Mouse (Mus musculus): ENCODE measurements around the gene Nxph1. TPM values are rescaled to one million over a fixed set of nuclear protein-coding genes. Genes with fewer than 3 reads are reported as not detected.

Nxph1 gene
- polyA plus RNA-seq, 1 experiment from 2014 or later = 0.09 TPM

DNA sequence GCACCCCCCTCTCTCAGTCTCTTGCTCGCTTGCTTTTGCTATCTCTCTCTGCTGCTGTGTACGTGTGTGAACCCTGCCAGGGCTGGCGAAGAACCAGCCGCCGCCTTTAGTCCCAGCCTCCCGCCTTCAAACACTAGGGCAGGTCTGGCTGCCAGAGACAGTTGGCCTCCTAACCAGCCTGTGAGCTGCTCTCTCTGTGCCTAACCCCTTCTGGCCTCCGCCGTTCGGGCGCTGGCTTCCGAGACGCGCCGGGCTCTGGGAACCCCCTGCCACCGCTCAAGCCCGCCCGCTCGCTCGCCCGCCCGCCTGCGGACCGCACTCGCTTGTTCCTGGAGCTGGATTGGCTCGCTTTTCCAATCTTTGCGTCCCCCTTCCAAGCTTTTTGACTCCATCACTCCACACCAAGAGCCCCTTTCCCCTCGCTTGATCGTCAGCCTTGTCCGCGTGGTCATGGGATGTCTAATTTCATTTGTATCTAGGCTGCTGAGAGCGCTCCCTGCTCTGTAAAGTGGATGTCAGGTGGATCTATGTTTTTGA, 1.5 kb downstream of the Nxph1 start:
- ATAC-seq (ENCODE audit: insufficient number of reproducible peaks, low FRiP score) = no peak
- Histone ChIP-seq H3K4me2 (peak overlapping the region; percentile 62), H3K9ac (no peak overlapping the region), H3K27me3 (replicated peaks) (peaks cover 76% of the 10 kb centered on the region), H3K36me3 (no peaks in the 10 kb centered on the region), H3K27ac (ENCODE audit: poor library complexity, severe bottlenecking) (no peak overlapping the region), H3K9me3 (replicated peaks) (no peaks in the 10 kb centered on the region), H3K4me1 (replicated peaks) (peaks cover 32% of the 10 kb centered on the region), H3K4me3 (peak overlapping the region; percentile 32)
- 1% methylated on average over 31 of the region's 31 CpGs for WGBS

DNA sequence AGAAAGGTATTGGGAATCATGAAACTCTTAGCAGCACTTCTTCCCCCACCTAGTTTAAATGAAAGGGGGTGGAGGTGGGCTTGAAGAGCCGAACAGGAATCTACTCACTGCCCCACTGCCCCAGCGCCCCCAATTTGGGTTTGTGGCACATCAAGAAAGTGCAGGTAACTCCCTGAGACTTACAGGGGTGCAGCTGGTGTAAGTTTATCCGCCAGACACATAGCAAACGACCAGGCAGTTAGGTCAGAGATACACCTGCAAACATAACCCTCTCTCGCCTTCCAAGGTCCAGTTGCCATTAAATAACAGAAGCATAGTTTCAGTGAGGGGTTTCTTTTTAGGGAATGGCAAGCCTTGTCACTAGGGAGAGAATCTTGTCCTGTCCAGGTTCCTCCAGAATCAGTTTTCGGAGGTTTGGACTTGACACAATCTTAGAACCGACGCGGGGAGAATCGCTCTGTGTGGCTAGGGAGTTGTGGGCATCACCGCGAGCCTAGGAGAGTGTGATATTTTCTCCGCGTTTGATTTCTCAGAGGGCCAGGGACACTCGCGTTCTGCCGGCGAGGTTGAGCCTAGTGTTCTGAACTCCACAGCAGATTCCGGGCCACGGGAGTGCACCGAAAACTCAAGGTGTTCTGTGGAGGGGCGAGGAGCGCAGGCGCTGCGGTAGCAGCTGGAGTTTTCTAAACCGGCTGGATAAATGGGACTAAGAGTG, 2.5 kb downstream of the Nxph1 start:
- peaks cover 87% of the 10 kb centered on the region for H3K27me3 ChIP-seq (replicated peaks)
- peak overlapping the region; percentile 72 for H3K4me2 ChIP-seq
- H3K9me3 ChIP-seq (replicated peaks) = no peaks in the 10 kb centered on the region
- H3K27ac ChIP-seq (ENCODE audit: poor library complexity, severe bottlenecking) = no peak overlapping the region
- no peaks in the 10 kb centered on the region for H3K36me3 ChIP-seq
- ATAC-seq (ENCODE audit: insufficient number of reproducible peaks, low FRiP score) = no peak
- H3K9ac ChIP-seq = no peak overlapping the region
- H3K4me3 ChIP-seq = peak overlapping the region; percentile 38
- peaks cover 32% of the 10 kb centered on the region for H3K4me1 ChIP-seq (replicated peaks)
- 3% methylated on average over 26 of the region's 26 CpGs for WGBS

DNA sequence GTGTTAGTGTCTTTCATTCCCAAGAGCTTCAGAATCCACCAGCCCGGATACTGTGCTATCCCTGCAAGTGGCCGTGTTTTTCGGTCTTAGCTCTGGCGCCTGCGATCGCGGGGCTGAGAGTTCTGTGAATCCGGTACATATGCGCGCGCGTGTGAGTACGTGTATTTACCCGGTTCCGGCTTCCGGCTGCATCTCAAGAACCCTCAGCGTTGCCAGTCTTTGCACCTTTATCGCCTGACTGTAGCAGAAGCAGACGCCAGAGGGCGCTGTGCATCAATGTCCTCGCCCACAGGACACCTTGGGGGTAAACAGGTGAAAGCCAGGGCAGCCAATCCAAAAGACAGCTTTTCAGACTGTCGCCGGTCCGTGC, 3.1 kb downstream of the Nxph1 start:
- ATAC-seq (ENCODE audit: insufficient number of reproducible peaks, low FRiP score) = no peak
- Histone ChIP-seq H3K27me3 (replicated peaks) (peaks cover 92% of the 10 kb centered on the region), H3K4me2 (peak overlapping the region; percentile 72), H3K27ac (ENCODE audit: poor library complexity, severe bottlenecking) (no peak overlapping the region), H3K9me3 (replicated peaks) (no peaks in the 10 kb centered on the region), H3K9ac (no peak overlapping the region), H3K4me3 (peak overlapping the region; percentile 38), H3K36me3 (no peaks in the 10 kb centered on the region), H3K4me1 (replicated peaks) (peaks cover 32% of the 10 kb centered on the region)
- under 1% methylated on average over 24 of the region's 24 CpGs for WGBS

DNA sequence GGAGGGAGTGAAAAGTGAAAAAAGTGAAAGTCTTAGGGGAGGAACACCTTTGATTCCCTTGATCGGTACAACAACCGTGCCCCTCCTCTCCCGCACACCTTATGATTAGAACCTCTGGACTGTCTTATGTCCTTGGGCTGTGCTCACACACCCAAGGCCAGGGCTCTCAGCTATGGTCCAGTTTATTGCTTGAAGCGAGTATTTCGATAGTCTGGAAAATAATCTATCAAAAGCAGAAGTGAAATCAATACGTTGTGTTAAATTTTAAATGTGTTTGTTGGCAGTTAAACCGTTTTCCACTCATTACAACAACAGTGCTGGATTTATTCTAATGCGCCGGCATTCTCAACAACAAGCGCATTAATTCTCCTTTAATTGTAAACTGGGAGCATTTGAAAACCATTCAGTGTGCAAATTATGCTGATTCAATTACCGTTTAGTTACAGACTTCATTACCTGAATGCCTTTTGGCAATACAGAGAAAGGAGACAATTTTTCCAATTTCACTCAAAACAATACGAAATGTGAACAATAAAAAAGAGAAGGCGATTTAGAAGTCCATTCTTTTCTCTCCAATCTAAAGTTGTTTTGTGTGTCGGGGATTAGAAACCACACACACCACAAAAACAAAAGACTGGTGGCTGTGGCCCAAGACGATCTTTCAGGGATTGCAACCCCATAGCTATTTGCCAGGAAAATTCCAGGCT, 3.8 kb downstream of the Nxph1 start:
- Histone ChIP-seq H3K27me3 (replicated peaks) (peaks cover 96% of the 10 kb centered on the region), H3K27ac (ENCODE audit: poor library complexity, severe bottlenecking) (no peak overlapping the region), H3K9ac (no peak overlapping the region), H3K36me3 (no peaks in the 10 kb centered on the region), H3K4me1 (replicated peaks) (peaks cover 32% of the 10 kb centered on the region), H3K9me3 (replicated peaks) (no peaks in the 10 kb centered on the region), H3K4me3 (no peak overlapping the region), H3K4me2 (peak overlapping the region; percentile 72; the same call in 1 of the 2 replicates)
- no peak for ATAC-seq (ENCODE audit: insufficient number of reproducible peaks, low FRiP score)
- 22% methylated on average over 15 of the region's 15 CpGs for WGBS

DNA sequence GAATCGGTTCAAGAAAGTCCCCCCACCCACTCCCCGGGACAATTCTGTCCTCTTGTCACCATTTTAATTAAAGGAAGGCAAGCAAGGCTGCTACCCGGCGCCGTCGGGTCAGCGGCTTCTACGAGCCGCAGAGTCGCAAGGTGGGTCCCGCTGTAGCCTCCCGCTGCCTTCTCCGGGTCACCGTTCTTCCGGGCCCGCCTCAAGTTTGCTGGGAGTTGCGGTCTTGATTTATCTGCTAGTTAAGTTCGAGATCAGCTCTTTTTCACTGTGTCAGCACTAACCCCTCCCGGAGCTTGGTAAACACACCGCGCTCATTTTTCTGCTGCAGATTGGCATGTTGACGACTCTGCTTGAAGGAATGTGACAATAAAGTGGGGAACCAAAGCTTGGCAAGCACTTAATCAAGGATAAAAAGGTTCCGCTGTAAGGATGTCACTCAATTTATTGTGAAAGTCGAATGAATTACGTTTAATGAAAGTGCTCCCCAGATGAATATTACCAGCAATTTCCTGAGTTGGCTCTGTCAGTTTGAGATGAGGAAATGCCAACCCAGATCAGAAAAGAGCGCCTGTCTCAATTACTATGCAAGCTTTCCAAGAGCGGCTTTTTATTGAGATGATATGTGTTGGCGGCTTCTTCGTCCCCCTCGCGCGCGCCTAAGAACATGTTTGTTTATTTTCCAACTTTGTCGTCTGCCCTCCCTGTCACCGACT, 7.7 kb downstream of the Nxph1 start:
- H3K27ac ChIP-seq (ENCODE audit: poor library complexity, severe bottlenecking) = no peak overlapping the region
- no peak for ATAC-seq (ENCODE audit: insufficient number of reproducible peaks, low FRiP score)
- 2% methylated on average over 35 of the region's 35 CpGs for WGBS

DNA sequence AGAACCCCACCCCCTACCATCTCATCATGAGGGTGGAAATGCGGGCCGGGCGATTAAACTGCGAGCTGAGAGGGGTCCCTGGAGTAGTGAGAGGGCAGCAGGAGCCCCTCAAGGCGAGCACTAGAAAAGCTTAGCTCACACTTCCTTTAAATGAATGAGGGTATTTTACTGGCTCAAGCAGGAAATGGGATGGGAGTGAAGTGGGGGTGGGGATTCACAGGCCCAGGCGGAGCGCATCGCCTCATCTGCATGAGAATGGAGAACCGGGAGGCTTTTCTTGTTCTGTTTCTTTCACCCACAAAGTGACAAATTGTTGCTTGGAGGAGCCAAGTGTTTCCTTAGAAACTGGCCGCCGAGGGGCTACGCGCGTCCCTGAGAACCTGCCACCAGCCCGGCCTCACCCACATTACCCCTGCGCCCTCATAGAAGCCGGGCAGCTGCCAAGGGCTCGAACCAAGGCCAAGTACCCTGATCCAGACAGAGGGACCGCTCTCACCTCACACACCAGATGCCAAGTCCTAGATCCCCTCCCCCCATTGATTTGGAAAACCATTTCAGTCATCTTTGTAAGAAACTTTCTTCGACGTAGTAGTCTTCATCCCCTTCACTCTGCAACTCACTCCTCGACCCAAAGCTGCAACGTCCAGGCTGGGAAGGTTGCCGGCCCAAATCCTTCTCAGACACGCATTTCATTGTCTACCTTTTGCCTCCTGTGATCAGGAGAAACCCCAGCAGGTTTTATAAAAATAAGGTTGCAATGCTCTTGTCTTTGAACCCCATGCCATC, 8.7 kb downstream of the Nxph1 start:
- H3K9ac ChIP-seq = no peak overlapping the region
- H3K36me3 ChIP-seq = no peaks in the 10 kb centered on the region
- no peak for ATAC-seq (ENCODE audit: insufficient number of reproducible peaks, low FRiP score)
- H3K9me3 ChIP-seq (replicated peaks) = no peaks in the 10 kb centered on the region
- no peak overlapping the region for H3K27ac ChIP-seq (ENCODE audit: poor library complexity, severe bottlenecking)
- H3K4me1 ChIP-seq (replicated peaks) = no peaks in the 10 kb centered on the region
- H3K4me2 ChIP-seq = no peak overlapping the region
- no peak overlapping the region for H3K4me3 ChIP-seq
- H3K27me3 ChIP-seq (replicated peaks) = peaks cover 71% of the 10 kb centered on the region
- WGBS = 3% methylated on average over 25 of the region's 25 CpGs

More for the DNA sequence above, 7.7 kb downstream of the Nxph1 start:
- Histone ChIP-seq H3K4me3 (no peak overlapping the region), H3K27me3 (replicated peaks) (peaks cover 81% of the 10 kb centered on the region), H3K4me1 (replicated peaks) (peaks cover 7% of the 10 kb centered on the region; the same call in 1 of the 2 replicates), H3K4me2 (no peak overlapping the region), H3K36me3 (no peaks in the 10 kb centered on the region), H3K9ac (no peak overlapping the region), H3K9me3 (replicated peaks) (no peaks in the 10 kb centered on the region)

DNA sequence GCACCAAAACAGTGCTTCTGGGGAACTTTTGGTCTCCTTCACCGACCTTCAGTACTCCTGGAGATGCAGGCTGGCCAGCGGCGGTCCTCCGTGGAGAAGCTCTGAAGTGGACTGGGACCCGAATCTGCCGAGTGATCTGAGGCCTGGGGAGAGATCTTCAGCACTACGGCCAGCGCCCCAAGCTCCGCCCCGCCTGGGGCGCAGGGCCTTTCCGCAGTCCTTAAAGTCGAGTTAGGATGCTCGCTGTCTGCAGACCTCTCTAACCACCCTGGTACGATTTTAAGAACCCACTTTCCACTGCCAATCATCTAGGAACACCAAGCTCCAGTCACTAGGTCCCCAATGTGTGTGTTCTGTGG, 9.3 kb downstream of the Nxph1 start:
- WGBS = under 1% methylated on average over 15 of the region's 15 CpGs
- H3K9ac ChIP-seq = no peak overlapping the region
- no peaks in the 10 kb centered on the region for H3K4me1 ChIP-seq (replicated peaks)
- no peaks in the 10 kb centered on the region for H3K9me3 ChIP-seq (replicated peaks)
- H3K27ac ChIP-seq (ENCODE audit: poor library complexity, severe bottlenecking) = no peak overlapping the region
- H3K36me3 ChIP-seq = no peaks in the 10 kb centered on the region
- ATAC-seq (ENCODE audit: insufficient number of reproducible peaks, low FRiP score) = peak; percentile 48; the same call in 1 of the 2 replicates
- H3K4me2 ChIP-seq = peak overlapping the region; percentile 38; the same call in 1 of the 2 replicates
- no peak overlapping the region; the same call in 1 of the 2 replicates for H3K4me3 ChIP-seq
- peaks cover 66% of the 10 kb centered on the region for H3K27me3 ChIP-seq (replicated peaks)

DNA sequence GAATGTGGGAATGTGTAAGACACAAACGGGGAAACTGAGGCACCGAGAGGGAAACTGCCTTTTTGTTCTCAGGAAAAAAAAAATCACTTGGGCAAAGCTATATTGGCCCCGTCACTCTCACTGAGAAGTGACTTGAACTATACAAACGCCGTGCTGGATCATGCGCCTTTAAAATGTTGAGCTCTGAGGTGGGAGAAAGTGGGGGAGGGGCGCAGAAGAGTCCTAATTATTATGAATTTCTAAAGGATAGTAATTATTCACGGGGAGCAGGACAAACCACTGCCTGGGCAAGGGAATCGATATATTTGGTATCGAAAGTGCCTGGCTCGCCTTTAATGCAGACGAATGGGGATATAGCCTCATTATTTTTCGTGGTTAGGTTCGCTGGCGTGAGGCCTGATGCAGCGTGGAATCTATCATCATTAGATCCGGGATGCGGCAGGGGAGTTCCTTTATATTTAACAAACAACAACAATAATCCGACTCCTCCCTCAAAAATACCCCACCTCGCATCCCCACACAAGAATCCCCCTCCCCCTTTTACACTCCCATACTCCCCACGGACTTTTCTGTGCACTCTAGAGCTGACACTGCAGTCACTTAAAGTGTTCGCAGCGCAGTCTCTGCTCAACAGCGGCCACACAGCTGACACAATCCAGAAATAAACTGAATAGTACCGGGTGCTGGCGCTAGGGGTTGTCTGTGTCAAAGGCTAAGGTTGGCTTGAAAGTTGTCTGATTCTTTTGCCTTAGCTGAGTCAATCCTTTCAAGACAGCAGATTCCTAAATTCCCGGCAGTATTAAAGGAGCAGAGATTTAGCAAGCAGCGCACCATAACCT, 10.1 kb downstream of the Nxph1 start:
- Histone ChIP-seq H3K4me1 (replicated peaks) (no peaks in the 10 kb centered on the region), H3K9me3 (replicated peaks) (no peaks in the 10 kb centered on the region), H3K4me3 (no peak overlapping the region; the same call in 1 of the 2 replicates), H3K4me2 (peak overlapping the region; percentile 48), H3K9ac (no peak overlapping the region), H3K27ac (ENCODE audit: poor library complexity, severe bottlenecking) (no peak overlapping the region), H3K36me3 (no peaks in the 10 kb centered on the region), H3K27me3 (replicated peaks) (peaks cover 58% of the 10 kb centered on the region)
- no peak for ATAC-seq (ENCODE audit: insufficient number of reproducible peaks, low FRiP score)
- 4% methylated on average over 28 of the region's 28 CpGs for WGBS

DNA sequence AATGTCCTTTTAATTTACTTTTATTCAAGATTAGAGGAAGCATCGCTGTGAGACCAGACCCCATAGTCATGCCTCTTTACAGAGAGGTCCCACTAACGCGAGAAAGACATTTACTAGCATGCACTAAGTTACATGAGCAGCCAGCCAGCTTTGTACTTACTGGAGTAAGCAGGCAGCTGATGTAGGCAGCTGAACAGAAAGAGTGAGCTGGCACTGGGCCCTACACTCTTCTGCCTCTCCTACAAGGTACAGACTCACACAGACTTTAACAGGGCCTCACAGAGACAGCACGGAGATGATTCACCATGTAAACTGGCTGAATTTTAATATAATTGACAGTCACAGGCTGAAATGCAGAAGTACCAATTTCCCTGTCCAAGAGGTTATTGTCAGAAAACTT, 11.6 kb downstream of the Nxph1 start:
- H3K4me2 ChIP-seq = no peak overlapping the region
- ATAC-seq (ENCODE audit: insufficient number of reproducible peaks, low FRiP score) = no peak
- H3K27me3 ChIP-seq (replicated peaks) = peaks cover 46% of the 10 kb centered on the region
- no peaks in the 10 kb centered on the region for H3K4me1 ChIP-seq (replicated peaks)
- H3K27ac ChIP-seq (ENCODE audit: poor library complexity, severe bottlenecking) = no peak overlapping the region
- 70% methylated on average over 4 of the region's 4 CpGs for WGBS
- no peak overlapping the region for H3K4me3 ChIP-seq
- H3K36me3 ChIP-seq = no peaks in the 10 kb centered on the region
- no peaks in the 10 kb centered on the region for H3K9me3 ChIP-seq (replicated peaks)
- no peak overlapping the region for H3K9ac ChIP-seq

DNA sequence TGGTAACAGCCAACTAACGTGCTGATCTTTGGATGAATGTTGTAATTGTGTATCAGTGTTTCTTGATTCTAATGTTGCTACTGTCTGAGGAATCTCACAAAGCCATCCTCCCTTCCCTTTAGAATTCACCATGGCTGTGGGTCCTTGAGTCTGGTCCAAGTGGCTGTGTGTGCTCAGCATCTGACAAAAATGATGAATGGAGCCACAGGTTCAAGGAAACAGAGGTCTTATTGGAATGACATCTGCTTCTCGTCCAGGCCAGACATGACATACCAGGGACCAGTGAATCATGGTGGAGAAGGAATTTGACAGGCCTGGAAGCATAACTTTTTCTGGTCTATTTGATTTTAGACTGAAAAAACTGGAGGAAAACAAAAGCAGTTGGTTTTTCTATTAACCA, 22.3 kb downstream of the Nxph1 start:
- no peaks in the 10 kb centered on the region for H3K4me1 ChIP-seq (replicated peaks)
- ATAC-seq (ENCODE audit: insufficient number of reproducible peaks, low FRiP score) = no peak
- H3K4me3 ChIP-seq = no peak overlapping the region
- no peak overlapping the region for H3K27ac ChIP-seq (ENCODE audit: poor library complexity, severe bottlenecking)
- H3K36me3 ChIP-seq = no peaks in the 10 kb centered on the region
- no peaks in the 10 kb centered on the region for H3K9me3 ChIP-seq (replicated peaks)
- H3K9ac ChIP-seq = no peak overlapping the region
- WGBS = 68% methylated on average over 2 of the region's 2 CpGs
- no peaks in the 10 kb centered on the region for H3K27me3 ChIP-seq (replicated peaks)
- no peak overlapping the region for H3K4me2 ChIP-seq

All from heart, embryonic 12.5 days (tissue).